Mouse (Mus musculus): ENCODE measurements at regions not wholly inside any gene's neighbourhood (a gene's known extent, or its start where the extent isn't known, plus 50 kb on each side); places are given as distances from the start of the nearest gene placed in this dataset.
"Not testable (repeated sequence)": the region's sequence is repeated elsewhere in the genome, so short reads cannot be mapped to it uniquely, and the experiment has no call there.

GRCm38 (mm10) chr14:84610476-84610875 lies 167.1 kb downstream of the Pcdh17 start:
- DNase-seq, result no peak

- DNase-seq, result no peak
Measured at GRCm38 (mm10) chr14:84612551-84612950, 169.2 kb downstream of the Pcdh17 start.

GRCm38 (mm10) chr14:84645026-84645425 lies 201.7 kb downstream of the Pcdh17 start:
- DNase-seq, result no peak

GRCm38 (mm10) chr14:84645972-84646577 lies 202.7 kb downstream of the Pcdh17 start:
- no peak for DNase-seq

GRCm38 (mm10) chr14:84659206-84659775 lies 215.9 kb downstream of the Pcdh17 start:
- DNase-seq, result no peak

- not testable (repeated sequence) for DNase-seq
Measured at GRCm38 (mm10) chr14:84667685-84668084, 224.3 kb downstream of the Pcdh17 start.

- DNase-seq, result no peak
Measured at GRCm38 (mm10) chr14:84671678-84672472, 228.5 kb downstream of the Pcdh17 start.

- DNase-seq, result peak; percentile 6 to 14
Measured at GRCm38 (mm10) chr14:84686848-84687247, 243.5 kb downstream of the Pcdh17 start.

- DNase-seq, result no peak
Measured at GRCm38 (mm10) chr14:84690810-84691209, 247.4 kb downstream of the Pcdh17 start.
